Mouse (Mus musculus) CH12.LX (cell line): ENCODE results near the gene Pip5kl1. TPM values are rescaled to one million over a fixed set of nuclear protein-coding genes. Genes with fewer than 3 reads are reported as not detected.

ENCODE experiments used
- DNase-seq: peaks from one replicate; pipeline ENCODE4 v3.0.0-alpha.2; 2013; ENCODE audit errors: extremely low read depth
- H3K27ac ChIP-seq: 2 replicates; pipeline ENCODE4 v1.5.1; 2012; ENCODE audit warnings: low read depth, mild to moderate bottlenecking, control low read depth, moderate library complexity; ENCODE audit not compliant: insufficient read depth
- H3K27me3 ChIP-seq: replicated peaks from 2 replicates; pipeline ENCODE3; 2012; ENCODE audit warnings: inconsistent platforms
- H3K36me3 ChIP-seq, 2 experiments: replicated peaks in 1 of 2; 2 replicates each; pipeline versions ENCODE3 to v1.6.1; 2012; ENCODE audit warnings: inconsistent platforms in 1 of 2, low read length in 1 of 2, mild to moderate bottlenecking in 1 of 2, mixed read lengths in 1 of 2, moderate library complexity in 1 of 2; ENCODE audit not compliant: control insufficient read depth in 1 of 2, insufficient read depth in 1 of 2
- H3K4me1 ChIP-seq, 2 experiments: 2 replicates each; pipeline ENCODE4 v1.6.1; 2012; ENCODE audit warnings: inconsistent platforms in 1 of 2, moderate library complexity in 1 of 2; ENCODE audit not compliant: insufficient read depth in 2 of 2, control insufficient read depth in 1 of 2
- H3K4me2 ChIP-seq: 2 replicates; pipeline ENCODE4 v1.6.1; 2012; ENCODE audit warnings: low read depth, mild to moderate bottlenecking, control low read depth; ENCODE audit not compliant: poor library complexity, insufficient read depth, severe bottlenecking
- H3K4me3 ChIP-seq, 3 experiments: fragments of 150-350 bp in 1 of 3; sonication (generic) in 1 of 3; replicated peaks in 1 of 3; 2 replicates each; pipeline versions ENCODE3 to v1.5.1; 2011 to 2012; ENCODE audit warnings: low read depth in 2 of 3, low read length in 2 of 3, mild to moderate bottlenecking in 2 of 3, moderate library complexity in 2 of 3, control low read depth in 1 of 3, improper control_type of control experiment in 1 of 3, inconsistent platforms in 1 of 3, mixed read lengths in 1 of 3; ENCODE audit not compliant: poor library complexity in 1 of 3
- H3K79me2 ChIP-seq: replicated peaks from 2 replicates; pipeline ENCODE4 v1.6.1; 2012; ENCODE audit warnings: mild to moderate bottlenecking, moderate library complexity; ENCODE audit not compliant: control insufficient read depth, poor library complexity, insufficient read depth, severe bottlenecking; ENCODE audit errors: extremely low read depth
- H3K9ac ChIP-seq: 2 replicates; pipeline ENCODE4 v1.6.1; 2012; ENCODE audit warnings: low read depth, mild to moderate bottlenecking, control low read depth, moderate library complexity; ENCODE audit not compliant: insufficient read depth
- H3K9me3 ChIP-seq: replicated peaks from 2 replicates; pipeline ENCODE3; 2012; ENCODE audit warnings: low read length, inconsistent platforms, mixed read lengths
- BHLHE40 ChIP-seq: IDR thresholded peaks from 2 replicates; pipeline ENCODE4 v1.6.1; 2011; ENCODE audit warnings: mild to moderate bottlenecking, low read depth, low read length, improper control_type of control experiment
- CHD1 ChIP-seq: IDR thresholded peaks from 2 replicates; pipeline ENCODE4 v1.6.1; 2012; ENCODE audit warnings: low read depth, low read length, improper control_type of control experiment, inconsistent platforms
- CHD2 ChIP-seq: IDR thresholded peaks from 2 replicates; pipeline ENCODE4 v1.6.1; 2011; ENCODE audit warnings: low read length, improper control_type of control experiment
- CTCF ChIP-seq, 2 experiments: IDR thresholded peaks in 1 of 2; conservative IDR thresholded peaks in 1 of 2; 2 replicates each; pipeline ENCODE4 v1.5.1; 2011 to 2012; ENCODE audit warnings: low read depth in 2 of 2, low read length in 2 of 2, improper control_type of control experiment in 1 of 2, inconsistent platforms in 1 of 2, mild to moderate bottlenecking in 1 of 2, moderate library complexity in 1 of 2
- ELF1 ChIP-seq: IDR thresholded peaks from 2 replicates; pipeline ENCODE4 v1.6.1; 2014; ENCODE audit warnings: low read depth, mild to moderate bottlenecking, inconsistent platforms, low read length, improper control_type of control experiment
- EP300 ChIP-seq: IDR thresholded peaks from 2 replicates; pipeline ENCODE4 v1.6.1; 2011; ENCODE audit warnings: low read length, improper control_type of control experiment
- ETS1 ChIP-seq: conservative IDR thresholded peaks from 2 replicates; pipeline ENCODE4 v1.6.1; 2012; ENCODE audit warnings: low read depth, mild to moderate bottlenecking, inconsistent platforms, low read length, improper control_type of control experiment, moderate library complexity
- HCFC1 ChIP-seq: IDR thresholded peaks from 2 replicates; pipeline ENCODE4 v1.6.1; 2012; ENCODE audit warnings: low read depth, mild to moderate bottlenecking, inconsistent platforms, low read length, improper control_type of control experiment
- IRF4 ChIP-seq: IDR thresholded peaks from 2 replicates; pipeline ENCODE4 v1.6.1; 2014; ENCODE audit warnings: low read depth, mild to moderate bottlenecking, inconsistent platforms, low read length, improper control_type of control experiment
- JUN ChIP-seq: IDR thresholded peaks from 2 replicates; pipeline ENCODE4 v1.6.1; 2011; ENCODE audit warnings: low read depth, mild to moderate bottlenecking, low read length, improper control_type of control experiment, moderate library complexity; ENCODE audit not compliant: insufficient read depth
- KAT2A ChIP-seq: IDR thresholded peaks from 2 replicates; pipeline ENCODE4 v1.6.1; 2012; ENCODE audit warnings: low read length, improper control_type of control experiment, inconsistent platforms; ENCODE audit not compliant: insufficient replicate concordance
- MAFK ChIP-seq: IDR thresholded peaks from 2 replicates; pipeline ENCODE4 v1.6.1; 2011; ENCODE audit warnings: low read length, improper control_type of control experiment; ENCODE audit not compliant: insufficient replicate concordance
- MAZ ChIP-seq: IDR thresholded peaks from 2 replicates; pipeline ENCODE4 v1.6.1; 2012; ENCODE audit warnings: low read depth, mild to moderate bottlenecking, inconsistent platforms, low read length, improper control_type of control experiment, moderate library complexity
- MEF2A ChIP-seq: IDR thresholded peaks from 2 replicates; pipeline ENCODE4 v1.6.1; 2014; ENCODE audit warnings: low read depth, mild to moderate bottlenecking, inconsistent platforms, low read length, improper control_type of control experiment, borderline replicate concordance
- MXI1 ChIP-seq: IDR thresholded peaks from 2 replicates; pipeline ENCODE4 v1.6.1; 2011; ENCODE audit warnings: mild to moderate bottlenecking, low read depth, low read length, improper control_type of control experiment
- MYC ChIP-seq: IDR thresholded peaks from 2 replicates; pipeline ENCODE4 v1.6.1; 2011; ENCODE audit warnings: low read depth, mild to moderate bottlenecking, improper control_type of control experiment, low read length
- NELFE ChIP-seq: IDR thresholded peaks from 2 replicates; pipeline ENCODE4 v1.6.1; 2011; ENCODE audit warnings: low read depth, low read length, improper control_type of control experiment
- NRF1 ChIP-seq: IDR thresholded peaks from 2 replicates; pipeline ENCODE4 v1.6.1; 2014; ENCODE audit warnings: low read depth, mild to moderate bottlenecking, inconsistent platforms, low read length, improper control_type of control experiment, moderate library complexity
- PAX5 ChIP-seq: IDR thresholded peaks from 2 replicates; pipeline ENCODE4 v1.6.1; 2012; ENCODE audit warnings: low read length, inconsistent platforms, mixed read lengths
- POLR2A ChIP-seq: IDR thresholded peaks from 2 replicates; pipeline ENCODE4 v1.6.1; 2011; ENCODE audit warnings: low read depth, mild to moderate bottlenecking, improper control_type of control experiment, low read length
- RAD21 ChIP-seq: IDR thresholded peaks from 2 replicates; pipeline ENCODE4 v1.6.1; 2011; ENCODE audit warnings: low read depth, mild to moderate bottlenecking, low read length, improper control_type of control experiment, moderate library complexity
- RCOR1 ChIP-seq: conservative IDR thresholded peaks from 2 replicates; pipeline ENCODE4 v1.6.1; 2012; ENCODE audit warnings: low read depth, mild to moderate bottlenecking, inconsistent platforms, low read length, improper control_type of control experiment
- SIN3A ChIP-seq: IDR thresholded peaks from 2 replicates; pipeline ENCODE4 v1.6.1; 2012; ENCODE audit warnings: low read length, improper control_type of control experiment, inconsistent platforms
- TBP ChIP-seq: conservative IDR thresholded peaks from 2 replicates; pipeline ENCODE4 v1.6.1; 2011; ENCODE audit warnings: low read depth, low read length, improper control_type of control experiment
- TCF12 ChIP-seq: IDR thresholded peaks from 2 replicates; pipeline ENCODE4 v1.6.1; 2014; ENCODE audit warnings: low read depth, mild to moderate bottlenecking, inconsistent platforms, low read length, improper control_type of control experiment
- UBTF ChIP-seq: IDR thresholded peaks from 2 replicates; pipeline ENCODE4 v1.6.1; 2012; ENCODE audit warnings: low read depth, mild to moderate bottlenecking, inconsistent platforms, low read length, improper control_type of control experiment, moderate library complexity
- USF1 ChIP-seq: IDR thresholded peaks from 2 replicates; pipeline ENCODE4 v1.6.1; 2014; ENCODE audit warnings: low read depth, mild to moderate bottlenecking, inconsistent platforms, low read length, improper control_type of control experiment
- USF2 ChIP-seq: conservative IDR thresholded peaks from 2 replicates; pipeline ENCODE4 v1.6.1; 2011; ENCODE audit warnings: low read depth, low read length, improper control_type of control experiment
- ZMIZ1 ChIP-seq: IDR thresholded peaks from 2 replicates; pipeline ENCODE4 v1.6.1; 2012; ENCODE audit warnings: low read depth, mild to moderate bottlenecking, inconsistent platforms, low read length, improper control_type of control experiment
- ZNF384 ChIP-seq: IDR thresholded peaks from 2 replicates; pipeline ENCODE4 v1.6.1; 2012; ENCODE audit warnings: low read depth, low read length, improper control_type of control experiment, inconsistent platforms
- dilution Hi-C: fragments of 300-500 bp; cut with MboI; formaldehyde crosslinking; loops from 2 replicates; pipeline ENCODE4 v1.14.3; 2020; ENCODE audit warnings: low sequenced_read_pairs; ENCODE audit not compliant: extremely low pct_unique_long_range_greater_than_20kb, extremely low pct_ligation_motif_present
- in situ Hi-C: fragments of 300-500 bp; cut with MboI; formaldehyde crosslinking; loops from 3 replicates; pipeline ENCODE4 v1.14.3; 2019; ENCODE audit warnings: low sequenced_read_pairs, low pct_ligation_motif_present, low pct_unique_long_range_greater_than_20kb, mixed read lengths
- polyA plus RNA-seq: library from polyadenylated mRNA; unstranded; fragments of >175 nt; gene quantifications from 2 replicates; pipeline ENCODE4 v1.2.1, GENCODE M21; 2012; ENCODE audit warnings: low read depth; ENCODE audit not compliant: insufficient read length
- total RNA-seq, 2 experiments: library from RNA; depleted of rRNA; stranded (reverse); fragments of 300-350 nt in 1 of 2; fragments of >200 nt in 1 of 2; gene quantifications; 2 replicates each; pipeline ENCODE4 v1.2.3; 2012 to 2014

The Pip5kl1 gene
- total and polyA plus RNA-seq, 3 experiments = 0.28 to 0.64 (median 0.57) TPM

DNA sequence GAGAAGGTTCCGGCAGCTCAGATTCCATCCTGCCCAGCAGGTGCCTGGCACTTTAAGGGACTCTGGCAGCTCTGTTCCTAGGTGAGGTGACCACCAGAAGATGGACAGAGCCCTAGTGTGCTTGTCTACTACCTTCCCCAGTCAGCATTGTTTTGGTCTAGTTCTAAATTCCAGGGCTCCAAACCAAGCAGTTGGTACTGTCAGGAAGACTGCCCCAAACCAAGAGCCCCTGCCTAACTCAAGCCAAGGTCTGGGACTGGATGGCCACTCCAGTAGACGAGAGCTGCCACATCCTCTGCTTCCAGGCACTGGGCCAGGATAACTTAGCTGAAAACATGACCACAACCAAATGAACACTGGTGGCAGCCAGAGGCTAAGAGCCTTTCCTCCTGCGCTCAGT, 5.7 kb upstream of the Pip5kl1 start:
- Histone ChIP-seq H3K36me3 (peaks cover 21 to 70% of the 10 kb centered on the region in 2 experiments), H3K27me3 (no peaks in the 10 kb centered on the region), H3K4me3 (no peak overlapping the region), H3K4me2 (no peak overlapping the region), H3K9me3 (no peaks in the 10 kb centered on the region), H3K9ac (no peak overlapping the region), H3K79me2 (peaks cover 16% of the 10 kb centered on the region), H3K4me1 (peaks cover 3 to 20% of the 10 kb centered on the region in 2 experiments), H3K27ac (no peak overlapping the region)
- no peak for TF ChIP-seq IRF4
- TF ChIP-seq ZMIZ1 = no peak
- TF ChIP-seq CTCF (conservative IDR thresholded peaks at IDR 0.05 in 1 of 2, IDR thresholded peaks at IDR 0.05 in 1 of 2; ENCODE audit: low read depth in 2 of 2, low read length in 2 of 2) = no peak
- no peak for TF ChIP-seq KAT2A
- no peak for TF ChIP-seq NRF1
- no peak for TF ChIP-seq ETS1
- no peak for TF ChIP-seq UBTF
- TF ChIP-seq MXI1 = no peak
- no peak for TF ChIP-seq RAD21
- TF ChIP-seq CHD2 = no peak
- TF ChIP-seq MAFK = no peak
- no peak for TF ChIP-seq EP300
- no peak for TF ChIP-seq MYC
- TF ChIP-seq ZNF384 = no peak
- TF ChIP-seq POLR2A = no peak
- TF ChIP-seq ELF1 = no peak
- no peak for TF ChIP-seq SIN3A
- no peak for TF ChIP-seq MAZ
- no peak for TF ChIP-seq HCFC1
- no peak for TF ChIP-seq NELFE
- in situ Hi-C loops (loop anchor here (25.0 kb wide), 1 partner anchor 432 kb away; no protein-coding TSS in a partner anchor), dilution Hi-C loops (no loop called here)
- no peak for DNase-seq

DNA sequence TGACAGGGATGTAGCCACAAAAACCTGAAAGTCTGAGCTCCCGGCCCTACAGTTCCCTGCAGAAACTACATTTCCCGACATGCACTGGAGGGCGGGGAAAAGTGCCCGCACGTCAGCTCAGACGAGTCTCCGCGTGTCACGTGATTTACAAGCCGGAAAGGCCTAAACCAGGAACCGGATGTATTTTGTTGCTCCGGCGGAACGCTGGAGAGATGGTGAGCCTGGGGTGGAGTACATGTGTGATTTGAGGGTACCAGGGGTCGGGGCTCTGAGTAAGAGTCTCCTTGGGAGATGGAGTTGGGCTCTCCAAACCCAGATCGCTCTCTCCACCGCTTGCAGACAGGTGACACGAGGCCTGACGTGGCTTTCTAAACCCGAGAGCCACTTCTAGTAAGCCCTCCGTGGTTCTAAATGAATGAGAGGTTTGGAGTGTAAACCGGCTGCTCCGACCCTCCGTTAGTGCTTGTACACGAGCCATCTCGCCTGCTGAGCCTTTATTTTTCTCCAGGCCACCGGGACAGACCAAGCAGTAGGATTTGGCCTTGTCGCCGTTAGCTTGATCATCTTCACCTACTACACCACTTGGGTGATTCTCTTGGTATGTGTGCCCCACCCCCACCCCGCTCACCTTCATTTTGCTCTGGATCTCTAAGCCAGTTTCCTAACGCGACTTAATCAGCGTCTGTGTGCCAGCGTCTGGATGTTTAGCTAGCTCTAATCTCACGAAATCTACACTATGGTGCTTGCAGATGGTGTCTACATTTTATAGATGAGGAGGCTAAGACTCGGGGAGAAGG, 3.7 kb upstream of the Pip5kl1 start, which contains the start of gene Dpm2:
Gene Dpm2, plus strand, starts transcription at position 161 of the 797 bp plus-strand sequence.
- DNase-seq = peak; percentile 96
- peak within 1 kb of the TSS; percentile 89 for H3K9ac ChIP-seq
- peak within 1 kb of the TSS; percentile 67 to 86 (median 84) for H3K4me3 ChIP-seq
- dilution Hi-C loops (no loop called here), in situ Hi-C loops (loop anchor here (25.0 kb wide), 1 partner anchor 434 kb away; no protein-coding TSS in a partner anchor)
- H3K27me3 ChIP-seq = no peaks in the 10 kb centered on the region
- no peaks in the 10 kb centered on the region for H3K9me3 ChIP-seq
- peak within 1 kb of the TSS; percentile 97 for H3K4me2 ChIP-seq
- peaks cover 15 to 67% of the 10 kb centered on the region in 2 experiments for H3K36me3 ChIP-seq
- no peak within 1 kb of the TSS for H3K27ac ChIP-seq
- peaks cover 16% of the 10 kb centered on the region for H3K79me2 ChIP-seq
- peaks cover 3 to 26% of the 10 kb centered on the region in 2 experiments for H3K4me1 ChIP-seq
- TF ChIP-seq TBP = peak; percentile 73; the same call in 1 of the 2 replicates
- no peak for TF ChIP-seq CTCF (conservative IDR thresholded peaks at IDR 0.05 in 1 of 2, IDR thresholded peaks at IDR 0.05 in 1 of 2; ENCODE audit: low read depth in 2 of 2, low read length in 2 of 2)
- TF ChIP-seq BHLHE40 = peak; percentile 94
- peak; percentile 97 for TF ChIP-seq KAT2A
- TF ChIP-seq JUN = no peak
- no peak for TF ChIP-seq MAZ
- peak; percentile 86; the same call in 1 of the 2 replicates for TF ChIP-seq MXI1
- TF ChIP-seq RCOR1 = no peak
- peak; percentile 97 for TF ChIP-seq USF1
- no peak for TF ChIP-seq RAD21
- TF ChIP-seq CHD1 = no peak
- TF ChIP-seq USF2 = peak; percentile 97
- no peak; the same call in none of the 2 replicates for TF ChIP-seq ETS1
- TF ChIP-seq SIN3A = peak; percentile 98
- peak; percentile 45; the same call in 1 of the 2 replicates for TF ChIP-seq NRF1
- TF ChIP-seq HCFC1 = peak; percentile 100
- TF ChIP-seq TCF12 = peak; percentile 75
- peak; percentile 98 for TF ChIP-seq ELF1
- TF ChIP-seq MAFK = no peak
- TF ChIP-seq UBTF = no peak
- TF ChIP-seq MEF2A = peak; percentile 51; the same call in 1 of the 2 replicates
- TF ChIP-seq PAX5 = no peak
